Mouse (Mus musculus) midbrain, embryonic 15.5 days (tissue): ENCODE data around the gene Polr3e. TPM values are rescaled to one million over a fixed set of nuclear protein-coding genes. Genes with fewer than 3 reads are reported as not detected.
"Not testable (repeated sequence)": the region's sequence is repeated elsewhere in the genome, so short reads cannot be mapped to it uniquely, and the experiment has no call there.

Source experiments
- ATAC-seq: fragments of 200-750 bp; cut with Nextera tagmentation; replicated peaks from 2 replicates; pipeline ENCODE4 v1.8.0; 2017; ENCODE audit warnings: moderate TSS enrichment
- H3K27ac ChIP-seq: fragments of 300-500 bp; sonication (generic); 2 replicates; pipeline ENCODE4 v1.5.1; 2015; ENCODE audit warnings: mild to moderate bottlenecking, inconsistent platforms
- H3K27me3 ChIP-seq: fragments of 300-500 bp; sonication (generic); replicated peaks from 2 replicates; pipeline ENCODE4 v1.6.1; 2015; ENCODE audit warnings: inconsistent platforms
- H3K36me3 ChIP-seq: fragments of 300-500 bp; sonication (generic); replicated peaks from 2 replicates; pipeline ENCODE4 v1.6.1; 2015; ENCODE audit warnings: inconsistent platforms
- H3K4me1 ChIP-seq: fragments of 300-500 bp; sonication (generic); 2 replicates; pipeline ENCODE4 v1.6.1; 2015; ENCODE audit warnings: inconsistent platforms
- H3K4me2 ChIP-seq: fragments of 300-500 bp; sonication (generic); 2 replicates; pipeline ENCODE4 v1.6.1; 2015; ENCODE audit warnings: inconsistent platforms, mild to moderate bottlenecking, moderate library complexity
- H3K4me3 ChIP-seq: fragments of 300-500 bp; sonication (generic); 2 replicates; pipeline ENCODE4 v1.5.1; 2015; ENCODE audit warnings: mild to moderate bottlenecking, inconsistent platforms
- H3K9ac ChIP-seq: fragments of 300-500 bp; sonication (generic); 2 replicates; pipeline ENCODE4 v1.6.1; 2015; ENCODE audit warnings: mild to moderate bottlenecking, inconsistent platforms
- H3K9me3 ChIP-seq: fragments of 300-500 bp; sonication (generic); 2 replicates; pipeline ENCODE4 v1.6.1; 2016; ENCODE audit warnings: inconsistent platforms
- WGBS: fragments of 180-500 bp; shearing (Covaris S2); methylation state at CpG from one replicate; pipeline ENCODE4 v1.1.7; 2015; ENCODE audit warnings: mixed read lengths; 5-methylcytosine and 5-hydroxymethylcytosine counted together
- polyA plus RNA-seq: library from polyadenylated mRNA; unstranded; fragments of >200 nt; fragmentation: Nextera tagmentation; extraction: Ambion mirVana; gene quantifications from 2 replicates; pipeline ENCODE4 v1.2.1, GENCODE M21; 2015

Gene Polr3e
- polyA plus RNA-seq, 1 experiment from 2014 or later, result 25.5 TPM

GRCm38 (mm10) chr7:120916262-120916875 is 1.2 kb upstream of the Polr3e start:
- H3K9me3 ChIP-seq, result no peaks in the 10 kb centered on the region
- ATAC-seq, result no peak
- 21% methylated on average over 11 of the region's 11 CpGs for WGBS
- H3K27ac ChIP-seq, result no peak overlapping the region
- H3K9ac ChIP-seq, result no peak overlapping the region
- no peaks in the 10 kb centered on the region for H3K27me3 ChIP-seq
- H3K4me1 ChIP-seq, result peaks cover 18% of the 10 kb centered on the region
- no peak overlapping the region for H3K4me2 ChIP-seq
- no peaks in the 10 kb centered on the region for H3K36me3 ChIP-seq
- H3K4me3 ChIP-seq, result no peak overlapping the region

GRCm38 (mm10) chr7:120917279-120917591 is 309 bp upstream of the Polr3e start:
- no peaks in the 10 kb centered on the region for H3K9me3 ChIP-seq
- no peaks in the 10 kb centered on the region for H3K36me3 ChIP-seq
- no peaks in the 10 kb centered on the region for H3K27me3 ChIP-seq
- H3K4me3 ChIP-seq, result peak overlapping the region; percentile 89
- peak; percentile 92; the same call in 1 of the 2 replicates for ATAC-seq
- peak overlapping the region; percentile 60 for H3K4me2 ChIP-seq
- H3K9ac ChIP-seq, result no peak overlapping the region
- H3K27ac ChIP-seq, result peak overlapping the region; percentile 84; the same call in 1 of the 2 replicates
- peaks cover 18% of the 10 kb centered on the region for H3K4me1 ChIP-seq
- WGBS, result 6% methylated on average over 12 of the region's 12 CpGs

- peak overlapping the region; percentile 60 for H3K4me2 ChIP-seq
- peak overlapping the region; percentile 81 for H3K9ac ChIP-seq
- ATAC-seq, result peak; percentile 80
- H3K27me3 ChIP-seq, result no peaks in the 10 kb centered on the region
- H3K4me1 ChIP-seq, result peaks cover 18% of the 10 kb centered on the region
- 8% methylated on average over 10 of the region's 10 CpGs for WGBS
- H3K9me3 ChIP-seq, result no peaks in the 10 kb centered on the region
- H3K27ac ChIP-seq, result peak overlapping the region; percentile 84
- H3K4me3 ChIP-seq, result peak overlapping the region; percentile 89
- no peaks in the 10 kb centered on the region for H3K36me3 ChIP-seq
Observed at GRCm38 (mm10) chr7:120918526-120918962, 1.0 kb downstream of the Polr3e start.

GRCm38 (mm10) chr7:120933110-120933509 is 15.6 kb downstream of the Polr3e start:
- ATAC-seq, result no peak
- WGBS, result 95% methylated on average over 7 of the region's 7 CpGs

DNA sequence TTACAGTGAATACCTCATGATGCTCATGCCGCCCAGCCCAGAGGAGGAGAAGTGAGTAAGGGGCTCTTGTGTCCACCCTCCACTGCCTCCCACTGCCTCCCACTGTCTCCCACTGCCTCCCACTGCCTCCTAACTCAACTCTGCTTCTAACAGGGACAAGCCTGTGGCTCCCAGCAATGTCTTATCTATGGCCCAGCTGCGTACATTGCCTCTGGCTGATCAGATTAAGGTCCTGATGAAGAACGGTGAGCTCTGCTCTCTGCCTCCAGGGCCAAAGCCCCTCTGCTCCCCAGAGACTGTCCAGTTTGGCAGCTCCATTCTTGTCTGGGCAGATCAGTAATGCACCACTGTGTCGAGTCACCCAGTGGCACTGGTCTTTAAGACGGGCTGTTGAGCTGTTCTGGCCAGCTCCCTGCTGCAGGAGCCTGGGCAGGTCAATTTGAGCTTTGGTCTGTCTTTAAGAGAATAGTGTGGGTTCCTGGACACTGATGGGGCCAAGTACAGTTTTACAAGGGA is 16.2 kb downstream of the Polr3e start:
- Histone ChIP-seq H3K9ac (no peak overlapping the region), H3K4me1 (no peaks in the 10 kb centered on the region), H3K36me3 (peaks cover 61% of the 10 kb centered on the region), H3K27ac (no peak overlapping the region), H3K27me3 (no peaks in the 10 kb centered on the region), H3K4me2 (no peak overlapping the region), H3K4me3 (no peak overlapping the region), H3K9me3 (no peaks in the 10 kb centered on the region)
- ATAC-seq, result no peak
- WGBS, result 77% methylated on average over 5 of the region's 5 CpGs

More at GRCm38 (mm10) chr7:120933110-120933509, 15.6 kb downstream of the Polr3e start:
- no peak overlapping the region for H3K4me2 ChIP-seq
- H3K9ac ChIP-seq, result no peak overlapping the region
- no peaks in the 10 kb centered on the region for H3K9me3 ChIP-seq
- no peak overlapping the region for H3K27ac ChIP-seq
- no peak overlapping the region for H3K4me3 ChIP-seq
- no peaks in the 10 kb centered on the region for H3K4me1 ChIP-seq
- H3K36me3 ChIP-seq, result peaks cover 62% of the 10 kb centered on the region
- no peaks in the 10 kb centered on the region for H3K27me3 ChIP-seq

- Histone ChIP-seq H3K36me3 (peaks cover 61% of the 10 kb centered on the region), H3K4me3 (no peak overlapping the region), H3K9ac (no peak overlapping the region), H3K9me3 (no peaks in the 10 kb centered on the region), H3K27me3 (no peaks in the 10 kb centered on the region), H3K4me2 (no peak overlapping the region), H3K27ac (no peak overlapping the region), H3K4me1 (no peaks in the 10 kb centered on the region)
- no peak for ATAC-seq
- 32% methylated on average over 5 of the region's 5 CpGs for WGBS
Observed at GRCm38 (mm10) chr7:120934716-120935115, 17.2 kb downstream of the Polr3e start.

DNA sequence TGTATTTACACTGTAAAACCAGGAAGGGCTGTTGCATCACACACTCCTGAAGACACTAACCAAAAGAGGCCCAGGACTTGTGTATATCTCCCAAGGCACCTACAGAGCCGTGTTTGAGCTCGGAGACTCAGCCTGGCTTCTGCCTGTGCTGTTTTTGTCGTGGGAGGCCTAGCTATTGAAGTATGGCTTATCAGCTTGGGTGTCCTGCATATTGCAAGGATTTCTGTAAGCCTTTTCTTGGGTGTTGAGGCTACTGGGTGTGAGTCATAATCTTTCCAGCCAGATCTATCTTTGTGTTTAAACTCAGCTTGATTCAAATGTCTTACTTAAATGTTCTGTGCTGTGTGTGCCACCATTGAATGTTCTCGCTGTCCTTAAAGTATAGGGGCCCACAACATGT is 19.0 kb downstream of the Polr3e start:
- 88% methylated on average over 4 of the region's 4 CpGs for WGBS
- Histone ChIP-seq H3K27ac (no peak overlapping the region), H3K4me3 (no peak overlapping the region), H3K27me3 (no peaks in the 10 kb centered on the region), H3K4me2 (no peak overlapping the region), H3K36me3 (peaks cover 58% of the 10 kb centered on the region), H3K9me3 (no peaks in the 10 kb centered on the region), H3K4me1 (no peaks in the 10 kb centered on the region), H3K9ac (no peak overlapping the region)
- no peak for ATAC-seq

DNA sequence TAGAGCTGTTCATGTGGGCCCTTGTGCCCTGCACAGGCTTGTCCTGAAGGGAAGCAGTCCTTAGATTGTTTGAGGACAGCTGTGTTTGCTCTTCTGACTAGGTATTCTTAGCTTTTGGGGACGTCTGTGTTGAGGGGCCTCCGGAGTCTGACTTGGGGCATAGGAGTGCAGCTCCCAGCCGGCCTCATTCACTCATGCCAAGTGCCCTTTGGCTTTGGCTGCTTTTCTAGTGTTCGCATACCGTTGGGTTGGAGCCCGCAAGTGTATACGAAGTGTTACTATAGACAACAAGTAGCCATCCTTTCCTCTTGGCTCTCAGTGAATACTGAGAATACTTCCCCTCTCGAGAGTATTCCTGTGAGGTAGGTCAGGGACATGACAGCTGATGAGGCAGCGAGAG is 20.7 kb downstream of the Polr3e start:
- Histone ChIP-seq H3K4me2 (no peak overlapping the region), H3K9ac (no peak overlapping the region), H3K27ac (0 out of 2 replicates have a peak overlapping the region, but pooled peaks have one; percentile 5), H3K4me1 (no peaks in the 10 kb centered on the region), H3K4me3 (no peak overlapping the region), H3K27me3 (no peaks in the 10 kb centered on the region), H3K36me3 (peaks cover 55% of the 10 kb centered on the region), H3K9me3 (no peaks in the 10 kb centered on the region)
- 84% methylated on average over 9 of the region's 9 CpGs for WGBS
- ATAC-seq, result no peak

GRCm38 (mm10) chr7:120940343-120940742 is 22.8 kb downstream of the Polr3e start:
- Histone ChIP-seq H3K27me3 (no peaks in the 10 kb centered on the region), H3K36me3 (peaks cover 48% of the 10 kb centered on the region), H3K4me1 (no peaks in the 10 kb centered on the region), H3K4me2 (no peak overlapping the region), H3K9me3 (no peaks in the 10 kb centered on the region), H3K27ac (no peak overlapping the region), H3K4me3 (no peak overlapping the region), H3K9ac (no peak overlapping the region)
- WGBS, result 93% methylated on average over 12 of the region's 12 CpGs
- no peak for ATAC-seq

GRCm38 (mm10) chr7:120941214-120941613 is 23.7 kb downstream of the Polr3e start:
- Histone ChIP-seq H3K9me3 (no peaks in the 10 kb centered on the region), H3K27ac (no peak overlapping the region), H3K4me3 (no peak overlapping the region), H3K9ac (no peak overlapping the region), H3K4me1 (no peaks in the 10 kb centered on the region), H3K27me3 (no peaks in the 10 kb centered on the region), H3K4me2 (no peak overlapping the region), H3K36me3 (peaks cover 41% of the 10 kb centered on the region)
- no peak for ATAC-seq
- 94% methylated on average over 6 of the region's 6 CpGs for WGBS

GRCm38 (mm10) chr7:120942506-120942905 is 25.0 kb downstream of the Polr3e start:
- no peak overlapping the region for H3K4me2 ChIP-seq
- no peak overlapping the region for H3K4me3 ChIP-seq
- no peak overlapping the region for H3K27ac ChIP-seq
- 81% methylated on average over 1 of the region's 1 CpGs for WGBS
- no peak for ATAC-seq
- peaks cover 37% of the 10 kb centered on the region for H3K36me3 ChIP-seq
- no peaks in the 10 kb centered on the region for H3K4me1 ChIP-seq
- no peak overlapping the region for H3K9ac ChIP-seq
- H3K27me3 ChIP-seq, result no peaks in the 10 kb centered on the region
- no peaks in the 10 kb centered on the region for H3K9me3 ChIP-seq

DNA sequence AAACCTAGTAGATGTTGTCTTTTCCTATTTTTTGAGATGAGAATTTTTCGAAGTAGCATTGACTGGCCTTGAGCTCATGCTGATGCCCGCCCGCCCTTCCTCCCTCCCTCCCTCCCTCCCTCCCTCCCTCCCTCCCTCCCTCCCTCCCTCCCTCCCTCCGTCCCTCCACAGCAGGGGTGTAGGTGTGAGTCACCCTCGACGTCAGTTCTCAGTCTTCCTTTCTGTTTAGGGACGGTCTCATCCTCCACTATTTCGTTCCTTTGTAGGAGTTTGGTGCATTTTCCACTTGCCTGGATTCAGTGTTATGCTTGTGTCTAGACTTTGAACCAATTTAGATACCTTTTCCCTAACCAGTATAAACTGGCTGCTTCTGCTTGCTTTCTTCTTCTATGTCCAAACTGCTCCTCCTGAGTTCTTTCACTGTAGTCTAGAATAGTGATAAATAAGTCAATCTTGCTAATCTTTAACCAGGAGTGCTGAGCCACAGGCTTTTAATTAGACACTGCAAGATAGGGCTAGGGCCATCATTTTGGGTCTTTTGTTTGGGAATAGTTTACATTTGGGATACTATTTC is 26.5 kb downstream of the Polr3e start:
- H3K4me2 ChIP-seq, result no peak overlapping the region
- no peak overlapping the region for H3K27ac ChIP-seq
- no peak overlapping the region for H3K9ac ChIP-seq
- ATAC-seq, result no peak
- H3K27me3 ChIP-seq, result no peaks in the 10 kb centered on the region
- H3K9me3 ChIP-seq, result no peaks in the 10 kb centered on the region
- no peak overlapping the region for H3K4me3 ChIP-seq
- no peaks in the 10 kb centered on the region for H3K4me1 ChIP-seq
- H3K36me3 ChIP-seq, result peaks cover 32% of the 10 kb centered on the region
- 72% methylated on average over 8 of the region's 8 CpGs for WGBS

DNA sequence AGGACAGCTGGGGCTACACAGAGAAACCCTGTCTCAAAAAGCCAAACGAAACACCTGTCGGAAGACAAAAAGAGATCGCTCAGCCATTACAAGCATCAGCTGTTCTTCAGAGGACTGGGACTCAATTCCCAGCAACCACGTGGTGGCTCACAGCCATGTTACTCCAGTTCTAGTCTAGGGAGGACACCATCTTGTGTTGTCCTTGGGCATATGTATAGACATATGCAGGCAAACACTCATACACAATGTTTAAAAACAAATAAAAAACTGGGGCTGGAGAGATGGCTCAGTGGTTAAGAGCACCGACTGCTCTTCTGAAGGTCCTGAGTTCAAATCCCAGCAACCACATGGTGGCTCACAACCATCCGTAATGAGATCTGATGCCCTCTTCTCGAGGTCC is 36.0 kb downstream of the Polr3e start:
- not testable (repeated sequence) for H3K9ac ChIP-seq, ATAC-seq, H3K27ac ChIP-seq, H3K27me3 ChIP-seq, H3K4me3 ChIP-seq, H3K4me1 ChIP-seq, H3K9me3 ChIP-seq, H3K4me2 ChIP-seq
- 81% methylated on average over 7 of the region's 7 CpGs for WGBS
- H3K36me3 ChIP-seq, result peaks cover 16% of the 10 kb centered on the region; the same call in 1 of the 2 replicates
